Mouse (Mus musculus): ENCODE results near the gene Slc9a8. TPM values are rescaled to one million over a fixed set of nuclear protein-coding genes. Genes with fewer than 3 reads are reported as not detected.

Gene Slc9a8
- polyA plus RNA-seq, 1 experiment from 2014 or later: 23.2 TPM

GRCm38 (mm10) chr2:167417694-167418093 is 3.8 kb upstream of the Slc9a8 start:
- no peak overlapping the region for H3K9ac ChIP-seq
- WGBS: 32% methylated on average over 4 of the region's 4 CpGs
- H3K27ac ChIP-seq: no peak overlapping the region
- peaks cover 3% of the 10 kb centered on the region; the same call in 1 of the 2 replicates for H3K9me3 ChIP-seq
- no peaks in the 10 kb centered on the region for H3K27me3 ChIP-seq
- H3K4me3 ChIP-seq: no peak overlapping the region
- H3K4me2 ChIP-seq (replicated peaks): no peak overlapping the region
- H3K36me3 ChIP-seq: no peaks in the 10 kb centered on the region
- ATAC-seq (ENCODE audit: low FRiP score, low read depth): no peak
- H3K4me1 ChIP-seq: peaks cover 12% of the 10 kb centered on the region

GRCm38 (mm10) chr2:167419204-167419603 is 2.3 kb upstream of the Slc9a8 start:
- Histone ChIP-seq H3K27me3 (no peaks in the 10 kb centered on the region), H3K36me3 (peaks cover 5% of the 10 kb centered on the region), H3K4me2 (replicated peaks) (no peak overlapping the region), H3K4me3 (no peak overlapping the region), H3K27ac (no peak overlapping the region), H3K4me1 (peaks cover 15% of the 10 kb centered on the region), H3K9ac (no peak overlapping the region), H3K9me3 (peaks cover 3% of the 10 kb centered on the region; the same call in 1 of the 2 replicates)
- ATAC-seq (ENCODE audit: low FRiP score, low read depth): no peak
- WGBS: 39% methylated on average over 1 of the region's 1 CpGs

- Histone ChIP-seq H3K4me1 (peaks cover 15% of the 10 kb centered on the region), H3K9ac (peak overlapping the region; percentile 91), H3K36me3 (peaks cover 21% of the 10 kb centered on the region), H3K4me3 (peak overlapping the region; percentile 73), H3K4me2 (replicated peaks) (peak overlapping the region; percentile 87), H3K9me3 (peaks cover 3% of the 10 kb centered on the region; the same call in 1 of the 2 replicates), H3K27me3 (no peaks in the 10 kb centered on the region), H3K27ac (peak overlapping the region; percentile 93)
- no peak for ATAC-seq (ENCODE audit: low FRiP score, low read depth)
- 22% methylated on average over 10 of the region's 10 CpGs for WGBS
Measured at GRCm38 (mm10) chr2:167420811-167421241, 686 bp upstream of the Slc9a8 start.

GRCm38 (mm10) chr2:167422150-167422470 is 598 bp downstream of the Slc9a8 start:
- H3K4me1 ChIP-seq: peaks cover 15% of the 10 kb centered on the region
- H3K27me3 ChIP-seq: no peaks in the 10 kb centered on the region
- peaks cover 3% of the 10 kb centered on the region; the same call in 1 of the 2 replicates for H3K9me3 ChIP-seq
- H3K36me3 ChIP-seq: peaks cover 34% of the 10 kb centered on the region
- H3K27ac ChIP-seq: peak overlapping the region; percentile 93
- H3K9ac ChIP-seq: peak overlapping the region; percentile 91
- WGBS: 3% methylated on average over 11 of the region's 11 CpGs
- H3K4me2 ChIP-seq (replicated peaks): peak overlapping the region; percentile 87
- peak overlapping the region; percentile 73 for H3K4me3 ChIP-seq
- ATAC-seq (ENCODE audit: low FRiP score, low read depth): no peak

GRCm38 (mm10) chr2:167423031-167423611 is 1.6 kb downstream of the Slc9a8 start:
- Histone ChIP-seq H3K4me2 (replicated peaks) (peak overlapping the region; percentile 87; the same call in 1 of the 2 replicates), H3K9ac (0 out of 2 replicates have a peak overlapping the region, but pooled peaks have one; percentile 4), H3K27ac (no peak overlapping the region), H3K4me3 (0 out of 2 replicates have a peak overlapping the region, but pooled peaks have one; percentile 73), H3K9me3 (peaks cover 3% of the 10 kb centered on the region; the same call in 1 of the 2 replicates), H3K4me1 (peaks cover 15% of the 10 kb centered on the region), H3K36me3 (peaks cover 44% of the 10 kb centered on the region), H3K27me3 (no peaks in the 10 kb centered on the region)
- WGBS: 92% methylated on average over 5 of the region's 5 CpGs
- no peak for ATAC-seq (ENCODE audit: low FRiP score, low read depth)

GRCm38 (mm10) chr2:167424040-167424439 is 2.5 kb downstream of the Slc9a8 start:
- H3K4me2 ChIP-seq (replicated peaks): no peak overlapping the region
- H3K9me3 ChIP-seq: peaks cover 3% of the 10 kb centered on the region; the same call in 1 of the 2 replicates
- H3K9ac ChIP-seq: no peak overlapping the region
- H3K27me3 ChIP-seq: no peaks in the 10 kb centered on the region
- WGBS: 85% methylated on average over 9 of the region's 9 CpGs
- H3K4me1 ChIP-seq: peaks cover 15% of the 10 kb centered on the region
- H3K36me3 ChIP-seq: peaks cover 50% of the 10 kb centered on the region
- no peak for ATAC-seq (ENCODE audit: low FRiP score, low read depth)
- H3K27ac ChIP-seq: no peak overlapping the region
- no peak overlapping the region for H3K4me3 ChIP-seq

GRCm38 (mm10) chr2:167424516-167424915 is 3.0 kb downstream of the Slc9a8 start:
- H3K27me3 ChIP-seq: no peaks in the 10 kb centered on the region
- ATAC-seq (ENCODE audit: low FRiP score, low read depth): no peak
- peaks cover 54% of the 10 kb centered on the region for H3K36me3 ChIP-seq
- peaks cover 15% of the 10 kb centered on the region for H3K4me1 ChIP-seq
- 96% methylated on average over 3 of the region's 3 CpGs for WGBS
- H3K9ac ChIP-seq: no peak overlapping the region
- no peak overlapping the region for H3K4me3 ChIP-seq
- H3K27ac ChIP-seq: no peak overlapping the region
- H3K9me3 ChIP-seq: no peaks in the 10 kb centered on the region
- H3K4me2 ChIP-seq (replicated peaks): no peak overlapping the region

- H3K9ac ChIP-seq: peak overlapping the region; percentile 35; the same call in 1 of the 2 replicates
- H3K4me2 ChIP-seq (replicated peaks): no peak overlapping the region
- no peak overlapping the region for H3K4me3 ChIP-seq
- H3K27me3 ChIP-seq: no peaks in the 10 kb centered on the region
- WGBS: 86% methylated on average over 6 of the region's 6 CpGs
- peaks cover 13% of the 10 kb centered on the region for H3K4me1 ChIP-seq
- no peak for ATAC-seq (ENCODE audit: low FRiP score, low read depth)
- no peaks in the 10 kb centered on the region for H3K9me3 ChIP-seq
- H3K36me3 ChIP-seq: peaks cover 56% of the 10 kb centered on the region
- no peak overlapping the region for H3K27ac ChIP-seq
Measured at GRCm38 (mm10) chr2:167425407-167425806, 3.9 kb downstream of the Slc9a8 start.

GRCm38 (mm10) chr2:167429596-167429995 is 8.1 kb downstream of the Slc9a8 start:
- Histone ChIP-seq H3K36me3 (peaks cover 67% of the 10 kb centered on the region), H3K27ac (no peak overlapping the region)
- 95% methylated on average over 5 of the region's 5 CpGs for WGBS

GRCm38 (mm10) chr2:167430737-167431417 is 9.4 kb downstream of the Slc9a8 start:
- Histone ChIP-seq H3K9me3 (no peaks in the 10 kb centered on the region), H3K9ac (no peak overlapping the region), H3K36me3 (peaks cover 65% of the 10 kb centered on the region), H3K4me3 (no peak overlapping the region), H3K27ac (no peak overlapping the region), H3K4me1 (no peaks in the 10 kb centered on the region), H3K4me2 (replicated peaks) (no peak overlapping the region), H3K27me3 (no peaks in the 10 kb centered on the region)
- ATAC-seq (ENCODE audit: low FRiP score, low read depth): no peak
- WGBS: 53% methylated on average over 9 of the region's 9 CpGs

More at GRCm38 (mm10) chr2:167429596-167429995, 8.1 kb downstream of the Slc9a8 start:
- H3K4me2 ChIP-seq (replicated peaks): no peak overlapping the region
- no peak for ATAC-seq (ENCODE audit: low FRiP score, low read depth)
- H3K4me3 ChIP-seq: no peak overlapping the region
- H3K9ac ChIP-seq: no peak overlapping the region
- H3K27me3 ChIP-seq: no peaks in the 10 kb centered on the region
- no peaks in the 10 kb centered on the region for H3K9me3 ChIP-seq
- H3K4me1 ChIP-seq: no peaks in the 10 kb centered on the region

GRCm38 (mm10) chr2:167431418-167431776 is 9.9 kb downstream of the Slc9a8 start:
- Histone ChIP-seq H3K27ac (no peak overlapping the region), H3K9me3 (no peaks in the 10 kb centered on the region), H3K4me3 (no peak overlapping the region), H3K4me1 (no peaks in the 10 kb centered on the region), H3K36me3 (peaks cover 60% of the 10 kb centered on the region), H3K27me3 (no peaks in the 10 kb centered on the region), H3K4me2 (replicated peaks) (no peak overlapping the region), H3K9ac (no peak overlapping the region)
- ATAC-seq (ENCODE audit: low FRiP score, low read depth): no peak
- whole genome bisulfite sequencing: 59% methylated on average over 7 of the region's 7 CpGs

GRCm38 (mm10) chr2:167434570-167434969 is 13.1 kb downstream of the Slc9a8 start:
- no peaks in the 10 kb centered on the region for H3K27me3 ChIP-seq
- no peaks in the 10 kb centered on the region for H3K4me1 ChIP-seq
- no peak overlapping the region for H3K4me3 ChIP-seq
- no peak overlapping the region for H3K9ac ChIP-seq
- H3K27ac ChIP-seq: no peak overlapping the region
- ATAC-seq (ENCODE audit: low FRiP score, low read depth): no peak
- H3K36me3 ChIP-seq: peaks cover 53% of the 10 kb centered on the region
- H3K4me2 ChIP-seq (replicated peaks): no peak overlapping the region
- WGBS: 92% methylated on average over 6 of the region's 6 CpGs
- H3K9me3 ChIP-seq: no peaks in the 10 kb centered on the region
